Mouse (Mus musculus) splenic B cell, adult 2 months (primary cell): ENCODE results near the gene Sult1d1.
"Not testable (repeated sequence)": the region's sequence is repeated elsewhere in the genome, so short reads cannot be mapped to it uniquely, and the experiment has no call there.

Experiments used
- DNase-seq: peaks from one replicate; pipeline ENCODE4 v3.0.0-alpha.2; 2011; ENCODE audit warnings: low read depth, low spot score
- H3K27me3 ChIP-seq: 2 replicates; pipeline ENCODE4 v1.6.1; 2012; ENCODE audit warnings: mild to moderate bottlenecking, low read length, moderate library complexity, mixed read lengths; ENCODE audit not compliant: control insufficient read depth, poor library complexity, insufficient read depth, severe bottlenecking
- H3K36me3 ChIP-seq: 2 replicates; pipeline ENCODE4 v1.6.1; 2012; ENCODE audit warnings: mild to moderate bottlenecking, low read length, moderate library complexity, mixed read lengths; ENCODE audit not compliant: control insufficient read depth, poor library complexity, insufficient read depth, severe bottlenecking

Sult1d1 gene

DNA sequence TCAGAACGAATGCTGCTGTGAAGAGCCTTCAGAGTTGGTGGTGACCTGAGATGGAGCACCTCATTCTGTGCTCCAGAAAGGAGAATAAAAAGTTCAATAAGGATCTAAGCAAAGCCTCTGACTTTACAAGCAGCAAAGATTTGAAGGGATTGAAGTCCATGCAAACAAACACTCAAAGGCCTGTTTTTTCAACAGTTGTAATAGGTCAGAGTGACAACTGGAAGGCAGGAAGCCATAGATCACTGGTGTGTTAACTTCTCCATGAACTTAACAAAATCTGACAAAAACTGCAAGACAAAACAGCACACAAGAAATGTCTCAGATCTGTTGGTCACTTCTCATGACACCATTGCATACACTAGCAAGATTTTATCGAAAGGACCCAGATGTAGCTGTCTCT, 30.7 kb downstream of the Sult1d1 start, which contains the start of gene Sult1b1:
Sult1b1 (minus strand) TSS at position 85 of the 400 bp plus-strand sequence.
- H3K36me3 ChIP-seq, result no peaks in the 10 kb centered on the region
- no peaks in the 10 kb centered on the region for H3K27me3 ChIP-seq
- DNase-seq, result no peak

DNA sequence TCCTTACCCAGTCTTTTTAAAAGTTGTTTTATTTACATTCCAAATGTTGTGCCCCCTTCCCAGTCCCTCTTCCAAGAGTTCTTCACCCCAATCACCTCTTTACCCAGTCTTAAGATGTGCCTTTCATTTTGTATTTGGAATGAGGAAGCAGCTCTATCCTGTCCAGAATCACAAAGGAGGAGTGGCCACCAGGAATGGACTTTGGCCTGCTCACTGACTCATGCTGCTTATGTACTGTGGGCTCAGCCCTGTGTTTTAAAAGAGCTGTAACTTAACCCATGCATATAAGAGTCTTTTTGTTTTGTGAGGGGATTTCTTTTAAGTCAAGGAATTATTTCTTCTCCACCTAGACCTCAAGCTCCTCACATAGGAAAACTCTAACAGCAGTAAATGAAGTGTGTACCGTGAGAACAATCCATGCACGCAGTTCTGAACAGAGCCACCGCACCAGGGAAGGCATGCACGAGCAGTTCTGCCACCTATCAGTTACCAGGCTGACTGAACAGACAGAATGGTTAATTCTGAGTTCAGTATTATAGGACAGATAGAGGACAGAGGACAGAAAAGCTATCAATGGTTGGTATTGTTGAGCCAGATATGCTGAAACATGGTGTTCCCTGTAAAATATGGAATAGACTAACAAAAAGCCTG, 32.7 kb downstream of the Sult1d1 start:
- DNase-seq, result no peak
- H3K27me3 ChIP-seq, result no peaks in the 10 kb centered on the region
- H3K36me3 ChIP-seq, result no peaks in the 10 kb centered on the region

DNA sequence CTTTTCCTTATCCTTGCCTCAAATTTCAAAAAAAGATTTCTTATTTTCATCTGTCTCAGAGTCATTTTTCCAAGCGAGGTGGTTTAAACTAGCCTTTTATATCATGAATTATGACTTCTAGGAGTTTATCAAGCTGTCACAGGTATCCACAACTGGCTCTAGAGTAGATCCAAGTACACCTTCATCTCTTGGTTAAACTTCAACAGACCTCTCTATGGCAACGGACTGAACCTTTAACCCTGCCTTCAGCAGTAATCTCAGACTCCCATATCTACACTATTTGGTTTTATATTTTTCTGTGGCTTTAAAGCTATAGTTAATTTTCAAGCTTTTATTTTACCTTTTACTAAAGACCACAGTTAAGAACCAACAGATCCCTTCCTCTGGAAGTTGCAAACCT, 36.5 kb downstream of the Sult1d1 start:
- no peaks in the 10 kb centered on the region for H3K36me3 ChIP-seq
- no peaks in the 10 kb centered on the region for H3K27me3 ChIP-seq
- DNase-seq, result no peak

DNA sequence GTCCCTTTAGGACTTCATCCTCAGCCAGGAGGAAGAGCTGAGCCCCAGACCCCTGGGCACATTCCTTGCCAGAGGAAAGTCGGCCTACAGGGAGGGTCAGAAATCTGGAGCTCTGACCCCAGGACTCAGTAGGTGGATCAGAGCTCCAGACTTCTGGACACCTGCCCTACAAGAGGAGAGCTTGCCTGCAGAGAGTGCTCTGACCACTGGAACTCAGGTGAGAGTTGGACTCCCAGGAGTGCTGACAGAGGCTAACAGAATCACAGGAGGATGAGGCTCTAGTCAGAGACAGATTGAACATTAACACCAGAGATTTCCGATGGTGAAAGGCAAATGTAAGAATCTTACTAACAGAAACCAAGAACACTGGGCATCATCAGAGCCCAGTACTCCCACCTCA, 45.3 kb downstream of the Sult1d1 start:
- not testable (repeated sequence) for DNase-seq

DNA sequence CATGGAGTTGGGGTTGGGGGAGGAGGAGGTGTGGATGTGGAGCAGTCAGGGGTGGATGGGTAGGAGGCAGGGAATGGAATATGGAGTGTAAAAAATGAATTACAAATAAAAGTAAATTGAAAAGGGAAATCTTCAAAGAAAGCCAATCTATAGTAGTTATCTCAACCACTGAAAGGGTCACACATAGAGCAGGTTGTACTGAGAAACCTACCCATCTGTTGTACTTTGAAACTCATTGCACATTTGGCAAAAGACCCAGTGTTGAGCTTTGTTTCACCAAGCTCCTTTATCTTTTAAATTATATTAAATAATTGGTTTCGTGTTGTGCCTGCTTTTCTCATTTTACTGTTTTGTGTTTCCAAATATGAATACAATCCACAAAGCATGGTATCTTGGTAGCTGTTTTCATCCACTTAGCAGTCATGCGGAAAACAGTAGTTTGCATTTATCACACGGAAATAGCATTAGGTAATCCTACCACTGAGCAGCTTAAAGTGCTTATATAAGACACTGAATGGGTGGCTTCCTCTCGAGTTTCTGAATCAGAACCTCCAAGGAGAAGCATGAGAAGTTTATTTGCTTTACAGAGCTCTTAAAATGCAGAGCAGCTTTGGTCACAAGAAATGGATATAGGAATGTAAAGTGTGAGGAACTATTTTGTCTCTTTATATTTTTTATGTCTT, 62.9 kb downstream of the Sult1d1 start:
- DNase-seq, result no peak
- Histone ChIP-seq H3K36me3 (no peaks in the 10 kb centered on the region), H3K27me3 (no peaks in the 10 kb centered on the region)

More for the DNA sequence above, 45.3 kb downstream of the Sult1d1 start:
- H3K27me3 ChIP-seq, H3K36me3 ChIP-seq: not testable (repeated sequence)
